Mouse (Mus musculus): ENCODE measurements around the gene B4gat1. TPM values are rescaled to one million over a fixed set of nuclear protein-coding genes. Genes with fewer than 3 reads are reported as not detected.
A peak's percentile ranks its signal among the peaks of the same experiment; 100 is the strongest.

B4gat1 gene
- polyA plus RNA-seq, 3 experiments from 2014 or later = 10.3 to 12.5 (median 10.4) TPM

GRCm38 (mm10) chr19:5060365-5061330 lies 22.0 kb downstream of the B4gat1 start:
- no peak for ATAC-seq

- no peak for ATAC-seq
These were observed 23.4 kb downstream of the B4gat1 start for GRCm38 (mm10) chr19:5062041-5062440.

- ATAC-seq = no peak
These were observed 23.8 kb downstream of the B4gat1 start for GRCm38 (mm10) chr19:5062446-5062845.

GRCm38 (mm10) chr19:5065104-5065503 lies 26.5 kb downstream of the B4gat1 start:
- ATAC-seq = no peak

GRCm38 (mm10) chr19:5067040-5067799 lies 28.6 kb downstream of the B4gat1 start:
- no peak for ATAC-seq

GRCm38 (mm10) chr19:5067867-5068569 lies 29.4 kb downstream of the B4gat1 start, which contains the start of gene Cd248:
Gene Cd248, plus strand, starts transcription at chr19:5068078.
- ATAC-seq = no peak

- no peak for ATAC-seq
These were observed 30.1 kb downstream of the B4gat1 start for GRCm38 (mm10) chr19:5068570-5069234.

GRCm38 (mm10) chr19:5069486-5069885 lies 30.9 kb downstream of the B4gat1 start:
- ATAC-seq = no peak

- ATAC-seq = no peak
These were observed 31.4 kb downstream of the B4gat1 start for GRCm38 (mm10) chr19:5069978-5070377.

GRCm38 (mm10) chr19:5071077-5071476 lies 32.5 kb downstream of the B4gat1 start:
- no peak for ATAC-seq

- peak; percentile 86 for ATAC-seq
These were observed 33.1 kb downstream of the B4gat1 start for GRCm38 (mm10) chr19:5071545-5072369.

- no peak for ATAC-seq
These were observed 33.9 kb downstream of the B4gat1 start for GRCm38 (mm10) chr19:5072389-5073019.

GRCm38 (mm10) chr19:5073028-5073427 lies 34.4 kb downstream of the B4gat1 start:
- no peak for ATAC-seq

- no peak for ATAC-seq
These were observed 34.9 kb downstream of the B4gat1 start for GRCm38 (mm10) chr19:5073518-5073917.

GRCm38 (mm10) chr19:5079279-5079678 lies 40.7 kb downstream of the B4gat1 start:
- no peak for ATAC-seq

GRCm38 (mm10) chr19:5082005-5082404 lies 43.4 kb downstream of the B4gat1 start:
- ATAC-seq = no peak

GRCm38 (mm10) chr19:5082596-5082995 lies 44.0 kb downstream of the B4gat1 start:
- ATAC-seq = no peak

GRCm38 (mm10) chr19:5083961-5084833 lies 45.6 kb downstream of the B4gat1 start:
- no peak for ATAC-seq

- no peak for ATAC-seq
These were observed 46.2 kb downstream of the B4gat1 start for GRCm38 (mm10) chr19:5084834-5085144.
